Mouse (Mus musculus) Patski (cell line): ENCODE results near the gene Rpa1. TPM values are rescaled to one million over a fixed set of nuclear protein-coding genes. Genes with fewer than 3 reads are reported as not detected.

ENCODE experiments used
- ATAC-seq: fragments of 100-300 bp; one replicate; pipeline ENCODE4 v1.8.0; 2021
- CTCF ChIA-PET: fragments of 350-600 bp; sonication (Branson Sonifier 250); formaldehyde crosslinking; loops from one replicate; lab custom pipeline; 2022; ENCODE audit warnings: inconsistent platforms; lab: Charles Lee
- POLR2A ChIA-PET: fragments of 350-600 bp; sonication (Branson Sonifier 250); formaldehyde crosslinking; loops from one replicate; lab custom pipeline; 2022; ENCODE audit warnings: antibody characterized with exemption, inconsistent platforms; lab: Charles Lee
- DNase-seq: peaks from one replicate; pipeline ENCODE4 v3.0.0-alpha.2; 2011; ENCODE audit warnings: low read depth, low spot score
- H3K27me3 ChIP-seq: fragments of 371-371 bp; one replicate; pipeline ENCODE4 v1.5.1; 2021
- CTCF ChIP-seq: fragments of 100-300 bp; IDR thresholded peaks from one replicate; pipeline ENCODE4 v1.5.1; 2021
- in situ Hi-C: fragments of 300-500 bp; cut with MboI; formaldehyde crosslinking; loops from 3 replicates; pipeline ENCODE4 v1.11.1; 2018; ENCODE audit warnings: low pct_unique_long_range_greater_than_20kb, mixed read lengths
- polyA plus RNA-seq: library from polyadenylated mRNA; unstranded; gene quantifications from one replicate; pipeline ENCODE4 v1.2.3, GENCODE M21; 2021

Gene Rpa1
- polyA plus RNA-seq, 1 experiment from 2014 or later: 64.8 TPM

DNA sequence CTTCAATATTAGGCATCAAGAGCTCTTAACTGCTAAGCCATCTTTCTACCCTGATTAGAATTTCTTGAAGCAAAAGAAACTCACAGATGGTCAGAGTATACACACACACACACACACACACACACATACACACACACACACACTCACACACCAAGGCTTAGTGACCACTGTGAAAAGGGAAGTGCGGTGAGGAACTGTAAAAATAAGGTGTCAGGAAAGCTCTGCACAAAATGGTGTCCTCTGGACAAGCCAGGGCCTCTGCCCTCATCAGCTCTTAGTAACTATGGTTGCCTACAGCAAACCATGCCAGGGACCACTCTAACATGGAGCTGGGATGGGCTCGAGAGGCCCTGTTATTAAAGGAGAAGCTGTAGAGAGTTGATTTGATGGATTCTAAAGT lies 23.7 kb downstream of the Rpa1 start:
- ChIA-PET POLR2A (no interaction called here), CTCF (interaction anchor here (1.7 kb wide), 1 partner anchor 11 kb away, joined by 3 read pairs; no protein-coding TSS in a partner anchor)
- no peak for TF ChIP-seq CTCF

DNA sequence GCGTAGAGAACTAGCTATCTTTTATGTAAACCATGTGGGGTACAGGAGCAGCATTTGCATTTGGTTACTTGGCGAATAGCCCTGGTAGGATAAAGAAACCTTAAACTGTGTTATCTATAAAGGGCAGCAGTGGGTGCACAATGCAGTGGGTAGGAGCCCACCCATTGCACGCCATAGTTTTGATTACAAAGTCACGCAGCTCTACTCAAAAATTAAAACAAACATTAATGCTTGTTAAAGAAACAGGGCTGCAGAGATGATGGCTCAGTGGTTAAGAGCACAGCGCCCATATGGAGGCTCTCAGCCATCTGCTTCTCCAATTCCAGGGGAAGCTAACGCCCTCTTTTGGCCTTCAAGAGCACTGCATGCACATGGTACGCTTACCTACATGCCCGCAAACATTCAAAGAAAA lies 24.8 kb downstream of the Rpa1 start:
- ATAC-seq: no peak
- TF ChIP-seq CTCF: peak; percentile 52
- H3K27me3 ChIP-seq: no peaks in the 10 kb centered on the region
- in situ Hi-C loops: no loop called here
- ChIA-PET CTCF (interaction anchor here (0.7 to 1.7 kb wide), 3 partner anchors 8 to 12 kb away, joined by 3 read pairs; no protein-coding TSS in a partner anchor), POLR2A (interaction anchor here (0.9 kb wide), 1 partner anchor 15 kb away, joined by 3 read pairs; no protein-coding TSS in a partner anchor)
- no peak for DNase-seq

More for the DNA sequence above, 23.7 kb downstream of the Rpa1 start:
- ATAC-seq: no peak
- in situ Hi-C loops: no loop called here
- DNase-seq: no peak
- no peaks in the 10 kb centered on the region for H3K27me3 ChIP-seq

DNA sequence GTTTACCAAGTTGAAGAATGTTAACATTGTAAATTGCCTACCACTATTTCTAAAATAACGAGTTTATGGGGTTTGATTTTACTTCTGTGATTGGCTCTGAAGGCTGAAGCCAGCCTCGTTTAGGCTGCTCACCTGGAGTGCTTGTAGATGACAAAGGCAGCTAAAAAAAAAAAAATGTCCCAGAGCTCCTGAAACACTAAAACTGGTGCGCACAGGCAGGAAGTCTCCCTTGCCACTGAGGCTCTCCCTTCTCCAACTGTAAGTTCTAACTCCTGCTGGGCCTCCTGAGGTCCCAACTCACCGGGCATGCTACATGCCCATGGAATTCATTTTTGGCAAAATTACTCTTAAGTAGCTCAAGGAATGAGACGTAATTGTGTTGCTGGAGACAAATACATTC lies 28.9 kb downstream of the Rpa1 start:
- CTCF ChIA-PET: interaction anchor here (1.0 kb wide), 1 partner anchor 15 kb away, joined by 3 read pairs; no protein-coding TSS in a partner anchor
- no peak for ATAC-seq
- DNase-seq: no peak
- in situ Hi-C loops: no loop called here
- POLR2A ChIA-PET: no interaction called here
- H3K27me3 ChIP-seq: no peaks in the 10 kb centered on the region
- TF ChIP-seq CTCF: no peak

DNA sequence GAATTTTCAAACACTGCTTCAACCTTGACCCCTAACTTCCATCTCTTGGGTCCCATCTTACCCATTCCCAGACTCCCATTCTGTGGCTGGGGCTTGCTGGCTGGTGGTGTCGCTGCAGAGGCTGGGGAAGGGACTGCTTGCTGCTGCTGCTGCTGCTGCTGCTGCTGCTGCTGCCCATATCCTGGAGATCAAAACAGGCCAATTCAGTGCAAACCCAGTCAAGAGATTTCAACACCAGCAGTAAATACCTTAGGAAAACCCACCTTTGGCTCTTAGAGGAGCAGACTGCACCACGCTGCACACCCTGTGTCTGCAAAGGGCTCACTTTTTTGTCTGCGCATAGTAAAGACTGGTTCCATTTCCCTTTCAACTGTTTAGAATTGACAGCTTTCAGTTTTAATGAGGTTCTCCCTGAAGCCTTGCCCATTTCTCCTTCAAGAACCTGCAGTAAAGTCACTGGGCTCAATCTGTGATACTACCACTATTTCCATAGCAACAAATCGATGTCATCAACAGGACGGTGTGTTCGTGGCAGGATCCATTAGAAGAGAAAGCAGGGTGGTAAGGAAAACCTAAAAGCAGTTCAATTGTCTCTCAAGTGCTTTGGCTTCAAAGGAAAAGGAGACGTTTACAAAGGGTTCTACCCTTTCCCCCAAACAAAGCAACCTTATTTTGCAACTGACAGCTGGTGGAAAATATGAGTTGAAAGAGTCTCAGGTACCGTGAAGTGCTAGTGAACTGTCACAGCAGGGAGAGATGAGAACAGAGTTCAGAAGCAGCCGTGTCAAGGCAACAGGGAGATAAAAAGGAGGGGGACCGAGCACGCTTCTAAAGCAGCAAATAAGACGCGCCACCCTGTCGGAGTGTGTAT lies 29.5 kb downstream of the Rpa1 start:
- ATAC-seq: no peak

DNA sequence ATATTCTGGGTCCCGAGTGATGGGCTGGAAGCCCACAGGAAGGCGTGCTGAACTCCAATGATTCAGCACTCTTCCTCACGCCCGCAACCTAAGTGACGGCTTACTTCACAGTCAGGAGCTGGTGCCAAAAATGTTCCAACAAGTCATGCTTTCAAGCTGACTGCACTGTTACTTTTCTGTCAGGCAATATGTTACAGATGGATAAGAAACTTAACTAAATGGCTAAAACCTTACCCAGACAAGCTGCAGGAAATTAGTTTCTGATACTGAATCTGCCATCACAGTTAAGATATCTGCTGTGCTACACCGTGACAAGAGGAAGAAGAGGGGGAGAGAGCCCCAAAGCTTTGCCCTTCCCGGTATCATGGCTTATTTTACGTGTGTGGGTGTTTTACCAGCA lies 34.3 kb downstream of the Rpa1 start:
- no peak for ATAC-seq
- POLR2A ChIA-PET: no interaction called here
- TF ChIP-seq CTCF: no peak
- DNase-seq: no peak
- H3K27me3 ChIP-seq: no peaks in the 10 kb centered on the region
- in situ Hi-C loops: no loop called here
- CTCF ChIA-PET: no interaction called here

More for the DNA sequence above, 29.5 kb downstream of the Rpa1 start:
- CTCF ChIA-PET: interaction anchor here (1.0 kb wide), 1 partner anchor 14 kb away, joined by 3 read pairs; no protein-coding TSS in a partner anchor
- no peaks in the 10 kb centered on the region for H3K27me3 ChIP-seq
- no peak for DNase-seq
- POLR2A ChIA-PET: no interaction called here
- TF ChIP-seq CTCF: no peak
- in situ Hi-C loops: no loop called here

DNA sequence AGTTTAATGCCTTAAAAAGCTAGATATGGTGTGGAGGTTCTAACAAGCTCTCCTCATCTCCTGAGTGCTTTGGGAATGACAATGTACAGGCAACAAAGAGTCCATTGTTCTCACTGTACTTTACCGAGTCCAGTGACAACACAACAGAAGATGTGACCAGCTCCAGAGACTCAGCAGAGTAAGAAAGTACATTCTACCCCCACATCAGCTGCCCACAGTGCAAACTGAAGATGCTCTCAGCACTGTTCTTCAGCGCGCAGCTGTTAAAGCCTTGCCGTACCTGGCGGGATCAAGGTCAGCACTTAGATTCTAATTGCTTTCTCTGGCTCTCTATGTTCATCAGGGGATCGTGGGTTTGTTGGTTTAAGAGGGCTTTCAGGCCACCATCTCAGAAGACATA lies 36.4 kb downstream of the Rpa1 start:
- no peak for ATAC-seq
- DNase-seq: no peak
- ChIA-PET POLR2A (no interaction called here), CTCF (interaction anchor here (1.0 to 1.4 kb wide), 2 partner anchors 11 to 16 kb away, joined by 3 read pairs; no protein-coding TSS in a partner anchor)
- no peak for TF ChIP-seq CTCF
- no peaks in the 10 kb centered on the region for H3K27me3 ChIP-seq
- in situ Hi-C loops: no loop called here

DNA sequence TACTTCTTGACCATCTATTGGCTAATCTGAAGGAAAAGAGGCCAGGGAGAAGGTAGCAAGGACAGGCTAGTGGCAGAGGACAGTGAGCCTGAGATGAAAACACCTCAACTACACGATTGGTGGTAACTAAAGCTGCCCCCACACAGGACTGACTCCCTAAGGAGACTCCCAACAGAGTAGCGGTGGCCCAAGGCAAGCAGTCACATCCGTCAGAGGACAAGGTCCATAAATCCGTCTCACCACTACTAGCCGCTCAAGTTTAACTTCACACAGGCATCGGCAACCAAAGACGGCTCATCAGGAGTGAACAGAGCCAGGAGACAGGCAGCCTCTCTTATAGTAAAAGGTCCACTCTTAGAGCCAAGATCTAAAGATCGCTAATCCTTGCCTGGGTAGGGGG lies 37.3 kb downstream of the Rpa1 start:
- ChIA-PET CTCF (no interaction called here), POLR2A (interaction anchor here (0.8 kb wide), 1 partner anchor 66 kb away, joined by 3 read pairs; no protein-coding TSS in a partner anchor)
- in situ Hi-C loops: no loop called here
- DNase-seq (no peak), ATAC-seq (no peak)
- no peaks in the 10 kb centered on the region for H3K27me3 ChIP-seq
- TF ChIP-seq CTCF: no peak

DNA sequence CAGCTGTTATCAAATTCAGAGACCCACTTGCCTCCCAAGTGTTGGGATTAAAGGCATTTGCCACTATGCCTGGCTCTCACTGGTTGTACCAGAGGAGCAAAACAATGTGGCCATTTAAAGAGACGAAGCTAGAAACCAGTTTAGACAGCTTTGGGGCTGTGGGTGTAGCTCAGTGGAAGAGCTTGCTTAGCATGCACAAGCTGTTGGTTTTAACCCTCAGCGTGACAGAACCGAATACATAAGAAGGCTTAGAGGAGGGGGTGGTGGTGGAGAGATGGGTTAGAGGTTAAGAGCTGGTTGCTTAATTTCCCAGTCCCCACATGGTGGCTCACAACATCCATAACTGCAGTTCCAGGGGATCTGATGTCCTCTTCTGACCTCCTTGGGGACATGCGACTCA lies 39.5 kb downstream of the Rpa1 start:
- no peak for ATAC-seq
- TF ChIP-seq CTCF: no peak
- ChIA-PET POLR2A (no interaction called here), CTCF (no interaction called here)
- H3K27me3 ChIP-seq: no peaks in the 10 kb centered on the region
- in situ Hi-C loops: no loop called here
- no peak for DNase-seq

DNA sequence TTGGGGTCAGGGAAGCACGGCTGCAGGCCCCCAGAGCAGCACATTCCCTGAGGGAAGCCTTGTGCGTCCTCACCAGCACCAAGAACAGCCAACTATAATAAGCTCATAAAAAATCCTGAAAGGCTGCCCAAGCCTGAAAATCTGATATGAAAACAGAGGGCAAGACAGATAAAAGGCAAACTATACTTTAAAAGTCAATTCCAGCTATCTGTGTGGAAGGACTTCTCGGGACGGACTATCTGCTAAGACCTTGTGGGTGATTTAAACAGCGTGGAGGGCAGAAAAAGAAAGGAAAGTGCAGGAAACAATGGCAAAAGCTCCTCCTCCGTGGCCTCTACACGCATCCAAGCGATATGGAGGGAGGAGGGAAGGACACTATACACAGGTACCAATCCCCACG lies 43.3 kb downstream of the Rpa1 start:
- TF ChIP-seq CTCF: no peak
- no peak for ATAC-seq
- no peak for DNase-seq
- CTCF ChIA-PET: interaction anchor here (1.5 to 2.1 kb wide), 2 partner anchors 15 to 73 kb away, joined by 3 to 6 read pairs; no protein-coding TSS in a partner anchor
- no peaks in the 10 kb centered on the region for H3K27me3 ChIP-seq
- in situ Hi-C loops: no loop called here
- POLR2A ChIA-PET: no interaction called here

DNA sequence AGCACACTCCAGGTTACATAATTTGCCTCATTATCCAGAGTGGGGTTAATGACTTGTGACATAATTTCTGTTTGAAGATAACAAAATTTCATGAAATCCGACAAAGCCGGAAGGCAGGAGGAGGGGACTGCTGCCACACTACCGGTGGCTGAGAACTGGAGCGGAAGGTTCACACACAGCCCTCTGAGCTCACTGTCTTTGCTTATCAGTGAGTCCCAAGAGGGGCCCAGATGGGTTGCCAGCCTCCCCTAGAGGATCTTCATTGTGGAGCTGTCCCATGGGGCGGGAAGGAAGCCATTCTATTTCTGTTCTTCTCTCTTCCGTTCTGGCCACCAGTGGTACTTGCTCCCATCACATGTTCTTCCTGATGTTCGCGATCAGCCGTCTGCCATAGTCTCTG lies 47.2 kb downstream of the Rpa1 start:
- in situ Hi-C loops: no loop called here
- POLR2A ChIA-PET: interaction anchor here (0.6 kb wide), 1 partner anchor 277 kb away, joined by 3 read pairs; no protein-coding TSS in a partner anchor
- DNase-seq: no peak

DNA sequence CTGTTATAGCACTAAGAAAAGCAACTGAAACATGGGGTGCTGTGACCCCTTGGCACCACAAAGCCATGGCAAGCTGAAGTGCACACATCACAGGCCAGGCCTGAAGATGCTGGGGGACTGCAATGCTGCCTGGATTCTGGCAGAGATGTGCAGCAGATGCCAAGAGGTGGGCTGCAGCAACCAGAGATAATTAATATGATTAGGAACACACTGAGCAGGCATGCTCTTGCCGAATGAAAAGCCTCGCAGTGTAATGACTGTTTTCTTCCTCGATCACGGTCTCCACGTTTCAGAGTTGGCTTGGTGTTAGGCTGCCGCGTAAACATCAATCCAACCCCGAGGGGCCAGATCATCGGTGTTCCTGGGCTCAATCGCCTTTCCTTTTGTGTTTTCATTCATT lies 48.3 kb downstream of the Rpa1 start:
- in situ Hi-C loops: loop anchor here (10.0 kb wide), 1 partner anchor 315 kb away; no protein-coding TSS in a partner anchor
- CTCF ChIA-PET: interaction anchor here (1.0 kb wide), 1 partner anchor 75 kb away, joined by 3 read pairs; no protein-coding TSS in a partner anchor

More for the DNA sequence above, 47.2 kb downstream of the Rpa1 start:
- ATAC-seq: no peak
- CTCF ChIA-PET: no interaction called here
- H3K27me3 ChIP-seq: no peaks in the 10 kb centered on the region
- TF ChIP-seq CTCF: no peak

More for the DNA sequence above, 48.3 kb downstream of the Rpa1 start:
- POLR2A ChIA-PET: no interaction called here
- DNase-seq (no peak), ATAC-seq (no peak)
- H3K27me3 ChIP-seq: no peaks in the 10 kb centered on the region
- TF ChIP-seq CTCF: no peak
